Mouse (Mus musculus): ENCODE results near the gene C530008M17Rik. TPM values are rescaled to one million over a fixed set of nuclear protein-coding genes. Genes with fewer than 3 reads are reported as not detected.

The C530008M17Rik gene
- polyA plus RNA-seq, 1 experiment from 2014 or later, result 63.6 TPM

GRCm38 (mm10) chr5:76691251-76691650 lies 34.9 kb downstream of the C530008M17Rik start:
- Histone ChIP-seq H3K4me1 (ENCODE audit: control insufficient read depth, insufficient read depth, low read length) (peaks cover 3% of the 10 kb centered on the region; the same call in 1 of the 2 replicates), H3K4me3 (ENCODE audit: low read depth, low read length) (no peak overlapping the region), H3K9me3 (ENCODE audit: control insufficient read depth, low read length) (no peaks in the 10 kb centered on the region), H3K27ac (ENCODE audit: low read depth, low read length) (no peak overlapping the region), H3K27me3 (ENCODE audit: control insufficient read depth, insufficient read depth, low read length) (no peaks in the 10 kb centered on the region), H3K4me2 (ENCODE audit: low read depth, low read length) (no peak overlapping the region), H3K36me3 (ENCODE audit: control insufficient read depth, insufficient read depth, low read length) (no peaks in the 10 kb centered on the region), H3K9ac (replicated peaks; ENCODE audit: low read depth, low read length) (no peak overlapping the region)
- no peak for ATAC-seq (ENCODE audit: low read depth)
- 46% methylated on average over 5 of the region's 5 CpGs for WGBS

GRCm38 (mm10) chr5:76691706-76692424 lies 35.6 kb downstream of the C530008M17Rik start:
- H3K27ac ChIP-seq (ENCODE audit: low read depth, low read length), result no peak overlapping the region
- H3K4me3 ChIP-seq (ENCODE audit: low read depth, low read length), result no peak overlapping the region
- no peaks in the 10 kb centered on the region for H3K27me3 ChIP-seq (ENCODE audit: control insufficient read depth, insufficient read depth, low read length)
- H3K9ac ChIP-seq (replicated peaks; ENCODE audit: low read depth, low read length), result no peak overlapping the region
- no peak for ATAC-seq (ENCODE audit: low read depth)
- H3K4me2 ChIP-seq (ENCODE audit: low read depth, low read length), result no peak overlapping the region
- H3K9me3 ChIP-seq (ENCODE audit: control insufficient read depth, low read length), result no peaks in the 10 kb centered on the region
- no peaks in the 10 kb centered on the region for H3K36me3 ChIP-seq (ENCODE audit: control insufficient read depth, insufficient read depth, low read length)
- 54% methylated on average over 12 of the region's 12 CpGs for WGBS
- peaks cover 3% of the 10 kb centered on the region; the same call in 1 of the 2 replicates for H3K4me1 ChIP-seq (ENCODE audit: control insufficient read depth, insufficient read depth, low read length)

DNA sequence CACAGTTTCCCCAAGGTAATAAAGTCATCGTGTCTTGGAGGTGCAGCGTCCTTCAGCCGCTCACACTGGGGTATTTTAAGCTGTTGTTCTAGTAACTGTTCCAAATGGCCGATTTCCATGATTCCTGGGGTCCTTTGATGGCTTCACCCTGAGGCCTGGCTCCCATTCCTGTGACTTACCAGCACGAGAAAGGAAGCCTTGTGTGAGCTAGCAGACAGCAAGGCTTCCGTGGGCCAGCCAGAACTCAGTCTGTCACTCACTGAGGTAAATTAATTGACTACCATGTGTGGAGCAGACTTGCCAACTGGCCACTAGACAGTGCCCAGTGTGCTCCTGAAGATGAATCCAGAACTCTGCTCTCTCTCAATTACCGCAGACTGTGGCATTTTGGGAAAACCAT lies 41.2 kb downstream of the C530008M17Rik start:
- no peak; the same call in 1 of the 2 replicates for ATAC-seq (ENCODE audit: low read depth)
- Histone ChIP-seq H3K4me3 (ENCODE audit: low read depth, low read length) (no peak overlapping the region), H3K9ac (replicated peaks; ENCODE audit: low read depth, low read length) (no peak overlapping the region), H3K36me3 (ENCODE audit: control insufficient read depth, insufficient read depth, low read length) (no peaks in the 10 kb centered on the region), H3K27ac (ENCODE audit: low read depth, low read length) (no peak overlapping the region), H3K4me2 (ENCODE audit: low read depth, low read length) (no peak overlapping the region), H3K9me3 (ENCODE audit: control insufficient read depth, low read length) (no peaks in the 10 kb centered on the region), H3K4me1 (ENCODE audit: control insufficient read depth, insufficient read depth, low read length) (peaks cover 7% of the 10 kb centered on the region; the same call in 1 of the 2 replicates), H3K27me3 (ENCODE audit: control insufficient read depth, insufficient read depth, low read length) (no peaks in the 10 kb centered on the region)
- WGBS, result 42% methylated on average over 7 of the region's 7 CpGs

GRCm38 (mm10) chr5:76698187-76698586 lies 41.9 kb downstream of the C530008M17Rik start:
- Histone ChIP-seq H3K4me3 (ENCODE audit: low read depth, low read length) (no peak overlapping the region), H3K27ac (ENCODE audit: low read depth, low read length) (no peak overlapping the region), H3K36me3 (ENCODE audit: control insufficient read depth, insufficient read depth, low read length) (no peaks in the 10 kb centered on the region), H3K9me3 (ENCODE audit: control insufficient read depth, low read length) (no peaks in the 10 kb centered on the region), H3K9ac (replicated peaks; ENCODE audit: low read depth, low read length) (no peak overlapping the region), H3K4me1 (ENCODE audit: control insufficient read depth, insufficient read depth, low read length) (peaks cover 7% of the 10 kb centered on the region; the same call in 1 of the 2 replicates), H3K27me3 (ENCODE audit: control insufficient read depth, insufficient read depth, low read length) (no peaks in the 10 kb centered on the region), H3K4me2 (ENCODE audit: low read depth, low read length) (no peak overlapping the region)
- no peak for ATAC-seq (ENCODE audit: low read depth)
- 15% methylated on average over 2 of the region's 2 CpGs for WGBS

GRCm38 (mm10) chr5:76701127-76701853 lies 45.0 kb downstream of the C530008M17Rik start:
- WGBS, result 71% methylated on average over 13 of the region's 13 CpGs

GRCm38 (mm10) chr5:76702104-76702503 lies 45.8 kb downstream of the C530008M17Rik start:
- no peaks in the 10 kb centered on the region for H3K27me3 ChIP-seq (ENCODE audit: control insufficient read depth, insufficient read depth, low read length)
- H3K4me1 ChIP-seq (ENCODE audit: control insufficient read depth, insufficient read depth, low read length), result peaks cover 19% of the 10 kb centered on the region; the same call in 1 of the 2 replicates
- no peak overlapping the region for H3K9ac ChIP-seq (replicated peaks; ENCODE audit: low read depth, low read length)
- H3K4me3 ChIP-seq (ENCODE audit: low read depth, low read length), result no peak overlapping the region
- WGBS, result 45% methylated on average over 9 of the region's 9 CpGs
- no peak overlapping the region for H3K4me2 ChIP-seq (ENCODE audit: low read depth, low read length)
- no peaks in the 10 kb centered on the region for H3K9me3 ChIP-seq (ENCODE audit: control insufficient read depth, low read length)
- no peaks in the 10 kb centered on the region for H3K36me3 ChIP-seq (ENCODE audit: control insufficient read depth, insufficient read depth, low read length)
- no peak for ATAC-seq (ENCODE audit: low read depth)
- no peak overlapping the region for H3K27ac ChIP-seq (ENCODE audit: low read depth, low read length)

More at GRCm38 (mm10) chr5:76701127-76701853, 45.0 kb downstream of the C530008M17Rik start:
- Histone ChIP-seq H3K27me3 (ENCODE audit: control insufficient read depth, insufficient read depth, low read length) (no peaks in the 10 kb centered on the region), H3K4me1 (ENCODE audit: control insufficient read depth, insufficient read depth, low read length) (peaks cover 16% of the 10 kb centered on the region; the same call in 1 of the 2 replicates), H3K4me2 (ENCODE audit: low read depth, low read length) (no peak overlapping the region), H3K27ac (ENCODE audit: low read depth, low read length) (no peak overlapping the region), H3K9me3 (ENCODE audit: control insufficient read depth, low read length) (no peaks in the 10 kb centered on the region), H3K36me3 (ENCODE audit: control insufficient read depth, insufficient read depth, low read length) (no peaks in the 10 kb centered on the region), H3K9ac (replicated peaks; ENCODE audit: low read depth, low read length) (no peak overlapping the region), H3K4me3 (ENCODE audit: low read depth, low read length) (no peak overlapping the region)
- ATAC-seq (ENCODE audit: low read depth), result no peak

DNA sequence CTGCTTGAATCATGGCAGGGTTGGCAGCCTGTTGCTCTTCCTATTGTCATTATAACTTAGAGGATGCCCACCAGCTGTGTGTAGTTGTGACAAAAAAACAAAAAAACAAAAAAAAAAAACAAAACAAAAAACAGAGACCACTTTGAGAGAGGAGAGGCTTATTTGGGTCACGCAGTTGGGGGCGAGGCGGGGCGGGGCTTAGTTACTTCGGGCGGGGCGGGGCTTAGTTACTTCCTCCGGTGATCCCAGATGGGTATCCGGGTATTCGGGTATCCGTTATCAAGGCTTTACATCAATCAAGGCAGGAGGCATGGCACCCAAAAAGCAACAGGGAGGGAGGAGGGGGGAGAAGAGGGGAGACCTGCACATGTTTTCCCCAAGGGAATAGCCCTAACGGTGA lies 46.3 kb downstream of the C530008M17Rik start:
- 36% methylated on average over 12 of the region's 12 CpGs for WGBS
- Histone ChIP-seq H3K27me3 (ENCODE audit: control insufficient read depth, insufficient read depth, low read length) (no peaks in the 10 kb centered on the region), H3K9ac (replicated peaks; ENCODE audit: low read depth, low read length) (no peak overlapping the region), H3K4me2 (ENCODE audit: low read depth, low read length) (no peak overlapping the region), H3K4me1 (ENCODE audit: control insufficient read depth, insufficient read depth, low read length) (peaks cover 19% of the 10 kb centered on the region; the same call in 1 of the 2 replicates), H3K9me3 (ENCODE audit: control insufficient read depth, low read length) (no peaks in the 10 kb centered on the region), H3K4me3 (ENCODE audit: low read depth, low read length) (no peak overlapping the region), H3K27ac (ENCODE audit: low read depth, low read length) (no peak overlapping the region), H3K36me3 (ENCODE audit: control insufficient read depth, insufficient read depth, low read length) (no peaks in the 10 kb centered on the region)
- no peak for ATAC-seq (ENCODE audit: low read depth)

- 66% methylated on average over 11 of the region's 11 CpGs for WGBS
- Histone ChIP-seq H3K9me3 (ENCODE audit: control insufficient read depth, low read length) (no peaks in the 10 kb centered on the region), H3K4me1 (ENCODE audit: control insufficient read depth, insufficient read depth, low read length) (peaks cover 19% of the 10 kb centered on the region; the same call in 1 of the 2 replicates), H3K27ac (ENCODE audit: low read depth, low read length) (peak overlapping the region; percentile 46; the same call in 1 of the 2 replicates), H3K4me2 (ENCODE audit: low read depth, low read length) (no peak overlapping the region), H3K4me3 (ENCODE audit: low read depth, low read length) (no peak overlapping the region), H3K27me3 (ENCODE audit: control insufficient read depth, insufficient read depth, low read length) (no peaks in the 10 kb centered on the region), H3K36me3 (ENCODE audit: control insufficient read depth, insufficient read depth, low read length) (no peaks in the 10 kb centered on the region), H3K9ac (replicated peaks; ENCODE audit: low read depth, low read length) (no peak overlapping the region)
- ATAC-seq (ENCODE audit: low read depth), result no peak
Observed at GRCm38 (mm10) chr5:76705307-76706173, 49.2 kb downstream of the C530008M17Rik start.
